Mouse (Mus musculus): ENCODE data around the gene Adam22. TPM values are rescaled to one million over a fixed set of nuclear protein-coding genes. Genes with fewer than 3 reads are reported as not detected.
A peak's percentile ranks its signal among the peaks of the same experiment; 100 is the strongest.

Adam22 gene
- total RNA-seq, 2 experiments from 2014 or later, result 0.17 to 0.33 TPM

- ATAC-seq (replicated peaks; ENCODE audit: low FRiP score, low TSS enrichment, poor library complexity, severe bottlenecking), result no peak
These were observed 26.3 kb downstream of the Adam22 start for GRCm38 (mm10) chr5:8341676-8342075.

GRCm38 (mm10) chr5:8327645-8328269 lies 40.2 kb downstream of the Adam22 start:
- no peak for ATAC-seq (replicated peaks; ENCODE audit: low FRiP score, low TSS enrichment, poor library complexity, severe bottlenecking)

- ATAC-seq (replicated peaks; ENCODE audit: low FRiP score, low TSS enrichment, poor library complexity, severe bottlenecking), result no peak
These were observed 41.3 kb downstream of the Adam22 start for GRCm38 (mm10) chr5:8326671-8327070.

- ATAC-seq (replicated peaks; ENCODE audit: low FRiP score, low TSS enrichment, poor library complexity, severe bottlenecking), result no peak
These were observed 55.6 kb downstream of the Adam22 start for GRCm38 (mm10) chr5:8312324-8312723.

GRCm38 (mm10) chr5:8310907-8311306 lies 57.1 kb downstream of the Adam22 start:
- no peak for ATAC-seq (replicated peaks; ENCODE audit: low FRiP score, low TSS enrichment, poor library complexity, severe bottlenecking)

GRCm38 (mm10) chr5:8297719-8298419 lies 70.1 kb downstream of the Adam22 start:
- ATAC-seq (replicated peaks; ENCODE audit: low FRiP score, low TSS enrichment, poor library complexity, severe bottlenecking), result no peak

- no peak for ATAC-seq (replicated peaks; ENCODE audit: low FRiP score, low TSS enrichment, poor library complexity, severe bottlenecking)
These were observed 74.7 kb downstream of the Adam22 start for GRCm38 (mm10) chr5:8293287-8293686.

GRCm38 (mm10) chr5:8291496-8291895 lies 76.5 kb downstream of the Adam22 start:
- ATAC-seq (replicated peaks; ENCODE audit: low FRiP score, low TSS enrichment, poor library complexity, severe bottlenecking), result no peak

- ATAC-seq (replicated peaks; ENCODE audit: low FRiP score, low TSS enrichment, poor library complexity, severe bottlenecking), result no peak
These were observed 78.0 kb downstream of the Adam22 start for GRCm38 (mm10) chr5:8289678-8290614.

- ATAC-seq (replicated peaks; ENCODE audit: low FRiP score, low TSS enrichment, poor library complexity, severe bottlenecking), result no peak
These were observed 83.8 kb downstream of the Adam22 start for GRCm38 (mm10) chr5:8284123-8284522.

- ATAC-seq (replicated peaks; ENCODE audit: low FRiP score, low TSS enrichment, poor library complexity, severe bottlenecking), result no peak
These were observed 91.8 kb downstream of the Adam22 start for GRCm38 (mm10) chr5:8276141-8276540.

- ATAC-seq (replicated peaks; ENCODE audit: low FRiP score, low TSS enrichment, poor library complexity, severe bottlenecking), result no peak
These were observed 110.6 kb downstream of the Adam22 start for GRCm38 (mm10) chr5:8257366-8257765.

- no peak for ATAC-seq (replicated peaks; ENCODE audit: low FRiP score, low TSS enrichment, poor library complexity, severe bottlenecking)
These were observed 111.5 kb downstream of the Adam22 start for GRCm38 (mm10) chr5:8256487-8256886.

- ATAC-seq (replicated peaks; ENCODE audit: low FRiP score, low TSS enrichment, poor library complexity, severe bottlenecking), result no peak
These were observed 123.3 kb downstream of the Adam22 start for GRCm38 (mm10) chr5:8244696-8245095.

GRCm38 (mm10) chr5:8243064-8243615 lies 124.8 kb downstream of the Adam22 start:
- peak; percentile 41; the same call in 1 of the 2 replicates for ATAC-seq (replicated peaks; ENCODE audit: low FRiP score, low TSS enrichment, poor library complexity, severe bottlenecking)

- no peak for ATAC-seq (replicated peaks; ENCODE audit: low FRiP score, low TSS enrichment, poor library complexity, severe bottlenecking)
These were observed 125.3 kb downstream of the Adam22 start for GRCm38 (mm10) chr5:8242660-8243059.

- no peak for ATAC-seq (replicated peaks; ENCODE audit: low FRiP score, low TSS enrichment, poor library complexity, severe bottlenecking)
These were observed 140.9 kb downstream of the Adam22 start for GRCm38 (mm10) chr5:8227073-8227472.

- no peak for ATAC-seq (replicated peaks; ENCODE audit: low FRiP score, low TSS enrichment, poor library complexity, severe bottlenecking)
These were observed 143.6 kb downstream of the Adam22 start for GRCm38 (mm10) chr5:8224321-8224705.

GRCm38 (mm10) chr5:8223597-8224320 lies 144.2 kb downstream of the Adam22 start:
- no peak for ATAC-seq (replicated peaks; ENCODE audit: low FRiP score, low TSS enrichment, poor library complexity, severe bottlenecking)

All from megakaryocyte-erythroid progenitor cell, adult 5-6 weeks (primary cell).